In genomic region chr2:76866928-76867327, GRCm38 (mm10) we compare ENCODE assay signal across 10 mouse cellular contexts.
DNase-seq lines count a peak whose midpoint lies in the region; ATAC-seq and TF ChIP-seq lines count a peak whose summit lies in the region.
"Had no signal": no experiment of that assay in that cellular context is flagged by ENCODE, and none has a peak within 500 bp of the region (broad histone marks: within the 10 kb centered on the region; RNA-seq: fewer than 3 reads in every experiment).

No protein-coding gene starts in this region.

- no peak overlapping the region for H3K9ac ChIP-seq in forebrain, embryonic 16.5 days (replicated peaks; ENCODE audit: low read depth, low read length)

- H3K36me3 ChIP-seq in E14TG2a.4 (ENCODE audit: insufficient read depth, low read length): no peaks in the 10 kb centered on the region
- no peaks in the 10 kb centered on the region for H3K36me3 ChIP-seq in forebrain, embryonic 16.5 days (ENCODE audit: control insufficient read depth, insufficient read depth)

- no peak overlapping the region for H3K27ac ChIP-seq in forebrain, embryonic 16.5 days (ENCODE audit: low read length)
- H3K27ac ChIP-seq: macrophage had no signal

- H3K9me3 ChIP-seq in E14TG2a.4 (ENCODE audit: low read length): no peaks in the 10 kb centered on the region
- H3K9me3 ChIP-seq in forebrain, embryonic 16.5 days (ENCODE audit: control insufficient read depth, low read length): no peaks in the 10 kb centered on the region

- no peak for ATAC-seq in forebrain, embryonic 16.5 days

- H3K4me1 ChIP-seq in E14TG2a.4 (replicated peaks; ENCODE audit: low read depth, low read length): no peaks in the 10 kb centered on the region
- H3K4me1 ChIP-seq in forebrain, embryonic 16.5 days (replicated peaks; ENCODE audit: control insufficient read depth, insufficient read depth, low read length): no peaks in the 10 kb centered on the region

- WGBS in large intestine, adult 2 months: 11% methylated on average over 4 of the region's 4 CpGs
- 24% methylated on average over 4 of the region's 4 CpGs for WGBS in forebrain, embryonic 16.5 days

- peak; percentile 5 for DNase-seq in layer of hippocampus, adult 11-12 months (ENCODE audit: low spot score)
- DNase-seq in layer of hippocampus, adult 9-11 months: no peak
- peak; percentile 72 for DNase-seq in brain, adult 2 months (ENCODE audit: low read depth, low spot score)
- peak; percentile 1 for DNase-seq in large intestine, adult 2 months (ENCODE audit: low read depth, low spot score)
- no peak for DNase-seq in adrenal gland, postnatal 4 days (ENCODE audit: low spot score in 2 of 2)
- DNase-seq in gastrocnemius, postnatal 4 days (ENCODE audit: low spot score in 2 of 2): no peak

- TF ChIP-seq CTCF in E14TG2a.4 (conservative IDR thresholded peaks at IDR 0.05; ENCODE audit: low read length): peak; percentile 71

- H3K4me3 ChIP-seq in E14TG2a.4 (replicated peaks; ENCODE audit: low read length): no peak overlapping the region
- H3K4me3 ChIP-seq in forebrain, embryonic 16.5 days (replicated peaks; ENCODE audit: low read length): no peak overlapping the region
- H3K4me3 ChIP-seq: erythroblast, embryonic 14.5 days had no signal

- no peak overlapping the region for H3K4me2 ChIP-seq in forebrain, embryonic 16.5 days (ENCODE audit: low read length)

- H3K27me3 ChIP-seq in E14TG2a.4 (ENCODE audit: insufficient read depth, low read length): no peaks in the 10 kb centered on the region
- no peaks in the 10 kb centered on the region for H3K27me3 ChIP-seq in forebrain, embryonic 16.5 days (replicated peaks; ENCODE audit: control insufficient read depth, insufficient read depth, low read length)

Comparison
In these comparisons a context has a peak if more than half of its experiments do, and no peak if none do; other contexts are left out.
1. DNase-seq: peak in layer of hippocampus, adult 11-12 months (single experiment), brain, adult 2 months (single experiment) and large intestine, adult 2 months (single experiment); none in layer of hippocampus, adult 9-11 months (single experiment), adrenal gland, postnatal 4 days (0 of 2) and gastrocnemius, postnatal 4 days (0 of 2).